Mouse (Mus musculus) ovary, adult 2 months (tissue): Measurements from ENCODE around the gene Ppfia1. TPM values are rescaled to one million over a fixed set of nuclear protein-coding genes. Genes with fewer than 3 reads are reported as not detected.

ENCODE experiments used
- polyA plus RNA-seq: library from polyadenylated mRNA; depleted of rRNA; stranded (reverse); fragments of >200 nt; gene quantifications from 2 replicates; pipeline ENCODE4 v1.2.3, GENCODE M21; 2012; rRNA removed

The Ppfia1 gene
- 42.9 and 44.9 TPM in 2 replicates for polyA plus RNA-seq

GRCm38 (mm10) chr7:144553237-144554122 is at the start of gene Ppfia1:
Gene Ppfia1, minus strand, starts transcription at chr7:144553729.

GRCm38 (mm10) chr7:144582284-144582980 is 28.9 kb upstream of the Ppfia1 start, which contains the start of gene Fadd:
Gene Fadd, minus strand, starts transcription at chr7:144582463.

GRCm38 (mm10) chr7:144470545-144471059 is 82.9 kb downstream of the Ppfia1 start, which contains the start of gene Cttn:
Gene Cttn, minus strand, starts transcription at chr7:144471009.

Other genes with a start within 250 kb of the Ppfia1 start
- gene Cttn, start 82.7 kb downstream of the Ppfia1 start, polyA plus RNA-seq = 154 and 164 TPM in 2 replicates
- 16.1 and 17.9 TPM in 2 replicates for gene Fadd, start 28.7 kb upstream of the Ppfia1 start, polyA plus RNA-seq
- 96.0 and 117 TPM in 2 replicates for gene Ano1, start 198.2 kb upstream of the Ppfia1 start, polyA plus RNA-seq